Mouse (Mus musculus) spleen, postnatal 10 days (tissue): ENCODE data around the gene Sf3a3.

Source experiments
- DNase-seq, 2 experiments: peaks; one replicate each; pipeline ENCODE4 v3.0.0; 2021 to 2022; ENCODE audit warnings: low spot score in 2 of 2

Gene Sf3a3

DNA sequence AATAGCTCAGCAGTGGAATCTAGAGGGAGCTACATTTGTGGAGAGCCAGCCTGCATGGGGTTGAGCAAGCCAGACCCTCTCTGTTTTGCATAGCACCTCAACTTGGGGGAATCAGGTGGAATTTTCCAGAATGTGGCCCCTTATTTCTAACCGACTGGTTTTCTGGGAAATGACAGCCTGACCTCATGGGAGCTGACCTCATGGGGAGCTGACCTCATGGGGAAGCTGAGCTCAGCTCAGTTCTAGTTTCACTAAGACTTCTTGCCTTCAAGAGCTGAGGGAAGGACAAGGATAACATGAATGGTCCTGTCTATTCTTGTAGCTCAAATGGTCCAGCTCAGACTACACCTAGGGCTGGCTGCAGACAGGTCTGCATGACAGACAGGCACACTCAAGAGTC, 24.2 kb downstream of the Sf3a3 start:
- DNase-seq, result no peak

DNA sequence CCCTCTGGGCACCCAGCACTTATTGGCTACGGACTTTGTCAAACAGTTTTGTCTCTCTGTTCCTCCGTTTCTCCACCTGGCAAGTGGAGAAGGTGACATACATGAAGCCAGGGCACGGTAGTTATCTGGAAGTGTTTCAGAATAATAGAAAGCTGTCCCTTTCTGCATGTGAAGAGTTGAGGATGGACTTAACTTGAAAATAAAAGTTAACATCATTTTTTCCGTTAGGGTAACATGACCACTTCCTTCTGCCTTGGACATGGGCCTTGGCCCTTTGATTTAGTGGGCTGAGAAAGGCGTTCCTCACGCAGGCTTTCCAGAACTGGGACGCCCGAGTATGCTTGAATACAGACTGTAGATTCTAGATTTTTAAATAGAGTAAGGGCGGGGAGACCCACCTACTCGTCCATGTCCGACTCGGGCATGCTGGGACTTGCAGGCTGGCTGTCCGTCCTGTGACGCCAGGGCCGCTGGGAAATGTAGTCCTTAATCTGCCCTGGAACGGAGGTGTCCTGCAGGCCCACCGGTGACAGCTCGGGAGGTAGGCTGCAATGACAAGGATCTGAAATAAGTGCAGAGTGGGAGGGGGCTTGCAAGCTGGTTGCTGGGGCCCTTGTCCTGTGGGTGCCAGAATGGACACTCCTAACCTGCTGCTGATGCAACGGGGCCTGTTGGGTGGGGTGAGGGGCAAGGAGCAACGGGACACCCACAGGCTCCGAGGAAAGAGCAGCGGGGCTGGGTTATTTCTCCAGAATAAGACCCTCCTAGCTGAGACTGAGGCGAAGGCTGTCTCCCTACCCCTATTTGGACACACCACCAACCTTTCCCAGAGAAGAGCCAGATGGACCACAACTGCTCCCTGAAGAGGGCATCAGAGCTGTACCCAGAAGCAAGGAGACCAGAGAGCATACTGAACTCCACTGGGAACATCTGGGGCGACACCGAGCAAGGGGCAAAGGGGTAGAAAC, 27.1 kb downstream of the Sf3a3 start, which contains the start of gene Inpp5b:
Gene Inpp5b (plus strand): TSS at position 475 of the 968 bp plus-strand sequence.
- DNase-seq, result peak; percentile 59 to 82

DNA sequence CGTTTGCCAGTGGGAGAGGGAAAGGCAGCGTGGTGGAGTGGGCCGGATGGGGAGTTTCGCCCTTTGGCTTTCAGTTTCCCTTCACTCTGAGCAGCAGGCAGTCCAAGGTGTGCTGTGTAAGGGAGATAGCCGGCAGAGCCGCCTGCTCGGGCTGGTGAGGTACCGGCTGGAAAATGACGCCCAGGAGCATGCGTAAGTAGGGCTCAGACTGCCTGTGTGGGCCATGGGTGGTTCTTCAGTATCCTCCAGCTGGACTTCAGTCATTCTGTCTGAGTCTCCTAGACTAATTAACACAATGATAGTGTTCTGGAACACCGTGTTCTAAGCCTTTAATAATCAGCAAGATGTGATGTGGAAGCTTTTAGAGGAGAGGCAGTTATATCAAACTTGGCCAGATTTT, 28.3 kb downstream of the Sf3a3 start:
- DNase-seq, result no peak

DNA sequence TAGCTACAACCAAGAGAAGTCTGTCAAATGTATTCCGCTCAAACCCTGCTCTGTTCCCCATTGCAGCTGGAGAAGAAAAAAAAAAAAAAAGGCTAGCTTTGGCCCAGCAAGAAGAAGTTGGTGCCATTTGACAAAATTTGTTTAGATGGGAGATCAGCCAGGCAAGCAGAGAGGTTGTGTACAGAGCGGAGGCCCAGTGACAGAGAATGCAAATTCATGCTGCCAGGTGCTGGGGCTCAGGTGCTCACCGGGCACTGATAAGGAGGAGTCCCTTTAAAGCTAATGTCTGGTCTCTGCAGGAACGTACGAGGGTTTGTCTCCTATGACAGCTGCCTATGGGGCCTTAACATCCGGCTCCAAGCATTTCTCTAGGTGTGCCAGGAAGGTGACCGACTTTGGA, 32.0 kb downstream of the Sf3a3 start:
- no peak for DNase-seq

DNA sequence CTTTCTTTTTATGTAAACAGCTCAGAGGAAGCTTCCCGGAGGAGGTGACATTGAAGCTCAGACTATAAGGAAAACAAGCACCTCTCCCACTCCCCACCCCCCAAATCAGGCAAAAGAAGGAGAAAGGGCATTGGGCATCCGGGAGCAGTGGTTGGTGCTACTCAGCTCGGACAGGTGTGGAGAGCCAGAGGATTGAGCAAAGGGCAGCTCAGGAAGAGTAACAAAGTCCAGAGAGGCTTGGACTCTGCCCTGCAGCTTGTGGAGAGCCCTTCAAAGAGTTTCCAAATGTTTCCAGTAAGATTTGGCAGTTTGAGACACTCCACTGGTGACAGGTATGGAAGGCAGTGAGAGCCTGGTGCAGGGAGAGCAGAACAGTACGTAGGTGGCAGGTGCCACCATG, 33.3 kb downstream of the Sf3a3 start:
- DNase-seq, result no peak

DNA sequence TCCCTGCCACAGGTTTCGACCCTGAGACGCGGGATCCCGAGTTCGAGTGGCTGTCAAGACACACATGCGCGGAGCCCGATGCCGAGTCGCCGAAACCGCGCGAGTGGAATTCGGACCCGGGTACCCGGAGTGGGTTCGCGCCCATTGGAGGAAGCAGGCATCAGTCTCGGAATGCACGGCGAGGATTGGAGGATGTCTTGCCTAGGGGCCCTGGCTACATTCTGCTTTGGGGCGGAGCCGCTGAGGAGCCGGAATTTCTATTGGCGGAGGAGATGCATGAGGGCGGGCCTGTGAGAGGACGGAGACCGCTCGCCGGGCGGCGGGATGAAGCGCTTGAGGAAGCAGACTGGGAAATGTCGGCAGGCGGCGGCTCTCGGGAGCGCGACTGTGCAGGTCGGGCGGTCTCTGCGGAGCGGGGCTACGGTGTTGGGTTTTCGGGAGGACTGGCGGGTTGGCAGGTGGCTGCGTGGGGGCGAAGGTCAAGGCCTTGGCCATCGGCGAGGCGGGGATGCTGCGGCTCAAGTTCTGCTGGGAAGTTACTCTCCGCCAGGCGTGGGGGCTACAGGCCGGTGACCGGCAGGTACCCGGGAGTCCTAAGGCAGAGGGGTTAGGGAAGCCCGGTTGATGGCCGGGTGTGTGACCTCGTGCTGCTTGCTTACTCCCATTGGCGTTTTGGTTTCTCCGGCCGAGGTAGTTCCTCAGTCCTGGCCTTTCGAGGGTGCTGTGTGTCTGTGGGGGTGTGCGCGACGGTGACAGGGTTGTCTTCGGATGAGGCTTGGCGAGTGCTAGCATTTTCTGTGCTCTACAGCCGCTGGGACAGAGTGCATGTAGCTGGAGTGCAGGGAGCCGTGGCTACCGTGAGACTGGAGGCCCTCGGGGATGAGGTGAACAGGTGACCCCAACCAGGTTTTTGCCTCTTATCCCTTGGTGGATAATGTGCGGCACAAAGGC, 37.0 kb downstream of the Sf3a3 start:
- peak; percentile 97 to 98 for DNase-seq

DNA sequence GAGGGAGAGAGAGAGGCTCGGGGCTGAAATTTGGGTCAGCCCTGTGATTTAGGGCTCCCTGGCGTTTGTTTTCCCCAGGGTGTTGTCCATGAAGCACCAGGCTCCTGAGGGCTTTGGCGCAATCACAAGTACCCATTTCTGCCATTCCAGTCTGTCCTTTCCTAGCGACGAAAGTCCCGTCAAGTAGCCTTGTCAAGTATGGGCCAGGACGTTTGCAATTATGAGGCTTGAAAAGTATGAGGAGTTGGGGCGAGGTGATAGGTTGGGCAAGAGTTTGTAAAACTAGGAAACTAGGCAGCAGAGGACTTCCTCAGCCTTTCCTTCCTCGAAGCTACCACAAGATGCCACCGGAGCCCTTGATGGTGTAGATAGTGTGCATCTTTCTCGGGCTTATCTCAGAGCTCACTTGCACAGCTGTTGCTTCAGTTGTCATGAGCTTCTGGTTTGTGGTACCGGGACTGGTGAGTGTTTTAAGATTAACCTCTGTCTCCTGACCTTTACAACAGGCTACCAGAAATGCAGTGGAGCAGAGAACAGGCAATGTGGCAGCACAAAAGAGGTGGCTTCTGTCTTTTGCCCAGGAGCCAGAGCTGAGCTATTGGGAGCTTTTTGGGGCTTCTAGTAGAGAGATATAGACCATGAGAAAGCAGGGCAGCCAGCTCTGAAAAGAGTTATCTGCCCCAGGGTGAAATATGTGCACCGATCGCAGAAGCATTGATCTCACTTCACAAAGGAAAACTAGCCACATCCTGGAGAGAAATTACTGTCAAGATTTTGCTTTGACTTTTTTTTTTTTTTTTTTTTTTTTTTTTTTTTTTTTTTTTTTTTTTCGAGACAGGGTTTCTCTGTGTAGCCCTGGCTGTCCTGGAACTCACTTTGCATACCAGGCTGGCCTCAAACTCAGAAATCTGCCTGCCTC, 38.0 kb downstream of the Sf3a3 start:
- peak; percentile 54 for DNase-seq

DNA sequence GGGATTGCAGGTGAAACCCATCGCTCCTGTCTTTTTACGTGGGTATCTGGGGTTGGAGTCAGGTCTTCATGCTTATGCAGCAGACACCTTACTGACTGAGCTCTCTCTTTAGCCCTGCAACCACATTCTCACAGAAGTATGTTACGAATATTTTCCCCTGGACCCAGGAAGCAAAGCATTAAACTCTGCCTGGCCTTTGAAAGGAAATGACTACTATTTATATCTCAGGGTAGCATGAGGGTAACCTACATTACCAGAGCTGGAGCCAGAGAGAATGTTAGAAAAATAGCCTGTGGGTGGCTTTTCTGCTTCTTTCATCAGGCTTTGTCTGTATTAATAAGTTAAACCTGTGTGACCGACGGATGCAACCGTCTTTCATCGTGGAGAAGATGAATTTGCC, 41.0 kb downstream of the Sf3a3 start:
- DNase-seq, result no peak

DNA sequence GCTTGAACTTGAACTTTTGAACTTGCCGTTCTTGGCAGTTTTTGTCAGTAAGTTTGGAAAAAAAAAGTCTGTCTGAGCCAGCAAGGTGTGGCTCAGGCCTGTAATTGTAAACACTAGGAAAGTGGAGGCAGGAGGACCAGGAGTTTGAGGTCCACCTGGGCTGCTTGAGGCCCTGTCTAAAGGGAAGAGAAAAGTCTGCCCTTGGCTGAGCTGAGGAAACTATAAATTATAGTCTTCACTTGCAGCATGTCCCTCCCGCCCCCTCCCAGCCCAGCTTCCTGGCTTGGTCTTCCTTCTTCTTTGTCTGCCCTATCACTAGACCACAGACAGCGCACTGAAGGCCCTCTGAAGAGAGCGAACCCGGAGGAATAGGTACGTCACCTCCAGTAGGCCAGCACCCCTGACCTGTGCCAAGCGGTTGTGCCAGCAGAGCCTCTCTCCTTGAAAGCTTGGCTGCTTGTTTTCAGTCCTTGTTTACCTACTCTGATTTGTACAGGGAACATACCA, 44.8 kb downstream of the Sf3a3 start:
- no peak for DNase-seq

DNA sequence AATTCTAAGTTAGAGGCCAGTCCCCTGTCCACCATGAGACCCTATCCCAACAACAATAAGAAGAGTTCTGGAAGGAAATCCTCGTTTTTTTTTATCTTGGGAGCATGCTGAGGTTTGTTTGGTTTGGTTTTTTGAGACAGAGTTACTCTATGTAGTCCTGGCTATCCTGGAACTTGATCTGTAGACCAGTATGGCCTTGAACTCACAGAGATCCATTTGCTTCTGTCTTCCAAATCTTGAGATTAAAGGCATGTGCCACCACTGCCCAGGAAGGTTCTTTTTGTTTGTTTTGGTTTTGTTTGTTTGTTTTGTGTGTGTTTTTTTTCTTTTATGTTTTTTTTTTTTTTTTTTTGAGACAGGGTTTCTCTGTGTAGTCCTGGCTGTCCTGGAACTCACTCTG, 46.6 kb downstream of the Sf3a3 start:
- no peak for DNase-seq

DNA sequence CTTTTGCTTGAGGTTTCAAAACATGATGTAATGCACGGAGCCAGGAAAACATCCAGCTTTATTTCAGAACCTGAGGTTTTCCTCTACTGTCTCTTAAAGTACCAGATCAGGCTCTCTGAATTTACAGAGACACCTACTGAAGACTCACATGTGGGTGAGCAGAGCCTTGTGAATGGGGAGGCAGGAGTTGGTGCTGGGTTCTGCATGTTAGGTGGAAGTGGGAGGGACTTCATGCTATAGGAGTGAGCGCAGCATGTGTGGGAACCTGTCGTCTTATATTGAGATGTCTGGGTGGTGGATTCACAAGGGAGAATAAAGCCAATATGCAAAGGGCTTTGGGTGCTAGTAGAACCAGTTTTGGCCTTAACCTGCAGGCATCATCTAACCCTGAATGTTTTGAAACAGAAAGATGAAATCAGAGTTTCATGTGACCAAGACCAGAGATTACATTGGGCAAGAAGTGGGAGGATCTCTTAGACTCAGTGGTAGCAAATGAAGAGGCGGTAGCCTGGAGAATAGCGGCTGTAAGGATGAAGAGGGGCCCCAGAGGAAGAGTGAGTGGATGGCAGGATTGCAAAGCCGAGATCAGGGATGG, 48.4 kb downstream of the Sf3a3 start:
- DNase-seq, result no peak

DNA sequence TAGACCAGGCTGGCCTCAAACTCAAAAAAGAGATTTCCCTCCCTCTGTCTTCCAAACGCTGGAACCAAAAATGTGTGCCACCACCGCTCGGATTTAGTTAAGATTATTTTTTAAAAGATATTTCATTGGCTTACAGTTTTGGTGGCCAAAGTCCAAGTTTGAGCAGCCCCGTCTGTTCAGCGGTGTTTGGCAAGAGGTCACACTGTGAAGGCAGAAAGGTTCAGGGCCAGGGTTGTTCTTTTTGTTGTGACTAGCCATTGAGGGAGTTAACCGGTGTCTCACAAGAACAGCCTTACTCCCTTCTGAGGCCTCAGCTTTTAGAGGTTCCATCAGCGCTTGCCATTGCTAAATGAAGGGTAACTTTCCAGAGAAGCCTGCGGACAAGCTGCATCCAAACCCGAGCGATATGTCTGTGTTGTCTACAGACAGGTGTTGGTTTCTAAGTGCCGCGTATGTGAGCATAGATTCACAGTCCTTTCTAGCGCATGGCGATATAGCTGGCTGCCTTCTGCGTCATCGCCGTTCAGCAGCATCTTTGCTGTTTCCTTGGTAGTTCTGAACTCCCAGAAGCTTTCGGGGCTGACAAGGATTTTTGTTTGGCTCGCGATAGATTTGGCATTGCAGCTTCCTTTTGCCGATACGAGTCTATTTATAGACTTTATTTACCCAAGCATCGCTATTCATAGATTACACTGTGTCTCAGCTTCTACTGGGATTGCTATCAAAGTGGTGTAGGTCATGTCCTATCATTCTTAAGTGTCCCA, 51.4 kb downstream of the Sf3a3 start:
- no peak for DNase-seq

DNA sequence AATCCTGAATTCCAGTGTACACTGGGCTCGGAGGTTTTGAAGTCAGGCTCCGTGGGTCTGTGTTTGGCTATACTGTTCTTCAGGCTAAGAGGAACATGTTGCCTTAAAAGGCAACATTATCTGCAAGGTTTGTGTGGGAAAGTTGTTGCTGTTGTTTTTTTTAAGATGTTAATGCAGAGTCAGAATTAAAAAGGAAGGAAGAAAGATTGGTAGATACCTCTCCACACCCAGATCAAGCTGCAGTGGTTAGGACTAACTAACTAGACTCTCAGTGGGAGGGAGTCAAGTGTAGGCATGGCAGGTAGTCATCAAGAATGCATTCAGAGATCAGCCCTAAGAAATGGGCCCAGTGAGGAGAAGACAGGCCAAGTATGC, 52.0 kb downstream of the Sf3a3 start:
- no peak for DNase-seq

DNA sequence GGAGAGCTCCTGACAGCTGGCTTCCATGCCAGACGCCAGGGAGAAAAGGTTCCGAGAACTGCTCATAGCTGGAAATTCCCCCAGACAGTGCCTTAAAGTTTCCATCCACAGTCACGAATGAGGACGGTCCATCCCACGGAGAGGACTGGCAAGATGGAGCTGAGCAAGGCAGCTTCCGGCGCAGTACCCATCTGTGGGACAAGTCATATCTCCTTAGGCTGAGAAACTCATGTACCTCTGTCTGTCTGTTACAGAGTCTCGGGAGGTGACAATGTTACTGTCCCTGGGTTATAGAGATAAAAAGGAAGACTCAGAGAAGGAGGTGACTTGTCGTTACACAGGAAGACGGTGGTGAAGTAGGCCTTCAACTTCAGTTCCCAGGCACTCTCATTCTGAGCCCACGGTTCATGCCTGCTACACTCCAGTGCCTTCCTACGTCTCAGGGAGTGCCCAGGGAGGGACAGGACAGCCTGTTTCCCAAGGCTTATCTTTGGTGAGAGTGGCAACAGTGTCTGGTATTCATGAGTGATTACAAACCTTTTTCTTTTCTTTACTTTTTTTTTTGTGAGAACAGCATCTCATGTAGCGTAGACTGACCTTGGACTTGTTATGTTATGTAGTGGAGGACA, 54.5 kb downstream of the Sf3a3 start:
- peak; percentile 23 to 27 for DNase-seq

DNA sequence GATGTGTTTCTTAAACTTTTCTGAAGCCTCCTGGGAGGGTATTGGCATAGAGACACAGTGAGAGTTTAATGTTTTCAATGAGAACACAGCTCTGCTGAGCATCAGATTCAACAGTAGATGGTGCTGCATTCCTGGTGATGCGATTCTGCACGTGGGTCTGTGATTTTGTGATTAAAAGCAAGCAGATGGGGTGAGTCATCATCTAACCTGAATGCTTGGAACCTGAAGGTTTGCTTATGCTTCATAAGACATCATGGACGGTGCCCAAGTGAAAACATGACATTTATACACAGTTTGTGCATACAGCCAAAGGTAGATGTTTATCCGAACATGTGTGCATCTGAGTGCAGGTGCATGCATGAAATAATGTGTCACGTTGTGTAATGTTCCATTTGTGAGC, 56.0 kb downstream of the Sf3a3 start:
- no peak for DNase-seq

DNA sequence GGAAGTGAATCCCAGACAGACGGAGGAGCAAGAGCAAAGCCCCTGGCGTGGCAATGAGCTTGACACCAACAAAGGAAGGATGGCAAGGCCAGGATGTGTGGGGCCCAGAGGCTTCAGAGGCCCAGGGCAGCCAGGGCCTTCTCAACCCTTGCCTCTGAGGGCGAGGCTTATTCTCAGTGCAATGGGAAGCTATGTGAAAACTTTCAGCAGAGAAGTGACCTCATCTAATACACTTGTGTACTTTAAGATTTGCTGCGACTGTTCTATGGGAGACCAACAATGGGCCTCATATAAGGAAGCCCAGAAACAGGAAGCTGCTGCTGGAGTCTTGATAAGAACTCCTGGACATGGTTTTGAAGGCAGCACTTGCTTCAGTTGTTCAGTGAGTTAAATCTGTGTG, 57.5 kb downstream of the Sf3a3 start:
- DNase-seq, result no peak

DNA sequence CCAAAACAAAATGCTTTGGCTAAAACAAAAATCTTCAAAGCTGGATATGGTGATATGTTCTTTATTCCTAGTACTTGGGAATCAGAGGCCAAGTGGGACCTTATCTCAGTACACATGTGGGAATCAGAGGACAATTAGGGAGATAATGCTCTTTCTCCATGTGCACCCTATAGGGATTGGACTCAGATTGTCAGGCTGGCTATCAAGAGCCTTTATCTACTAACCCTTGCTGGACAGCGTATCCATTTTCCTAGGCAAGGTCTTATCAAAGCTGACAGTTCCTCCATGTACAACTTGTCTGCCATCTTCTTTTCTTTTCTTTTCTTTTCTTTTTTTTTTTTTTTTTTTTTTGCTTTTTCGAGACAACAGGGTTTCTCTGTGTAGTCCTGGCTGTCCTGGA, 58.9 kb downstream of the Sf3a3 start:
- DNase-seq, result no peak

DNA sequence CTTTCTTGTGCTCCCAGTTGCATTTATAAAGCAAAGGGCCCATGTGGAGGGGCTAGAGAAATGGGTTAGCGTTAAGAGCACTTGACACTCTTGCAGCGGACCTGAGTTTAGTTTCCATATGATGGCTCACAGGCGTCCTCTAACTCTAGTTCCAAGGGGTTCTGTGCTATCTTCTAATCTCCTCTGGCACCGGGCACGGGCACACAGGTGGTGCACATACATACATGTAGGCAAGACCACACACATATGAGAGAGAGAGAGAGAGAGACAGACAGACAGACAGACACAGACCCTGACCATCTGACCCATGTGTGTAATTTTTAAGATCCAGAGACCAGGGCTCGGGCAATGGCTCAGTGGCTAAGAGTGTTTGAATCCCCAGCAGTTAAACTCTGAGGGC, 59.4 kb downstream of the Sf3a3 start:
- DNase-seq, result peak; percentile 24 to 27

DNA sequence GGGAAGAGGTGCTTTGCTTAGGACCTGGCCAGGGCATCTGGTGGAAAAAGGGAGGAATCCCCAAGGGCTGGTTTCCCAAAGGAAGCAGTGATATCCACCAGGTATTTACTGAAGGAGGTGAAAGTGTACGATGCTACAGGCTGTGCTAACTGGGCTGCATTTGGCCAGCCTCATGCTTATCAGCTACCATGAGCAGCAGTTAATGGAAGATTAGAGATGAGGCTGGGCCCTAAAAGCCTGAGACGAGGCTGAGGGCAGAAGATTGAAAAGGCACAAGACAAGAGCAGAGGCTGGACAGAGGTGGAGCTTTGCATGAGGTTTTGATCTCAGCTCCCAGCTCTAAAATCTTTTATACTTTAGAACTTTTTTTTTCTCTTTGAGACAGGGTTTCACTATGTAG, 59.9 kb downstream of the Sf3a3 start:
- DNase-seq, result peak; percentile 53 to 62

DNA sequence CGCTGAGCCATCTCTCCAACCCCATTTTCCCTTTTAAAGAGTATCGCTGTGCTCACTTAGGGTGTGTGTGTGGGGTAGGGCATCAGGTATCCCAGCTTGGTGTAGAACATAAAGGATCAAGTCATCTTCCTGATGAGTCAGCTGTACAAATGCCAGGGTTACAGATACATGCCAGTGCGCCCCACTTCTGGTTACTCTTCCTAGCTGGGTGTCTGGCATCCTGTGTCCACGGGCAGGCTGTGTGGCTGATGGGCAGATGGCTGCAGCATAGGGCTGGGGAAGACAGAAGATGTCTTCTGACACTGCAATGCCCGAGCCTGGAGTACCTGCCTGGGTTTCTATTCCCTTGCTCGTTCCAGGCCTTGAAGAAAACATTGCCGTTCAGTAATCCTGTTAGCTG, 66.8 kb downstream of the Sf3a3 start:
- DNase-seq, result no peak
